Mouse (Mus musculus) liver, embryonic 15.5 days (tissue): ENCODE measurements around the gene Rrad. TPM values are rescaled to one million over a fixed set of nuclear protein-coding genes. Genes with fewer than 3 reads are reported as not detected.
"Not testable (repeated sequence)": the region's sequence is repeated elsewhere in the genome, so short reads cannot be mapped to it uniquely, and the experiment has no call there.

Experiments used
- ATAC-seq: fragments of 200-750 bp; cut with Nextera tagmentation; 2 replicates; pipeline ENCODE4 v1.8.0; 2017; ENCODE audit warnings: moderate number of reproducible peaks, mild to moderate bottlenecking, moderate library complexity; ENCODE audit not compliant: insufficient read depth
- H3K27ac ChIP-seq: fragments of 300-500 bp; sonication (generic); replicated peaks from 2 replicates; pipeline ENCODE4 v1.5.1; 2015; ENCODE audit warnings: mild to moderate bottlenecking, inconsistent platforms
- H3K27me3 ChIP-seq: fragments of 300-500 bp; sonication (generic); 2 replicates; pipeline ENCODE4 v1.6.1; 2015; ENCODE audit warnings: mild to moderate bottlenecking, inconsistent platforms
- H3K36me3 ChIP-seq: fragments of 300-500 bp; sonication (generic); replicated peaks from 2 replicates; pipeline ENCODE4 v1.6.1; 2015; ENCODE audit warnings: moderate library complexity, mild to moderate bottlenecking, inconsistent platforms
- H3K4me1 ChIP-seq: fragments of 300-500 bp; sonication (generic); replicated peaks from 2 replicates; pipeline ENCODE4 v1.6.1; 2015; ENCODE audit warnings: inconsistent platforms
- H3K4me2 ChIP-seq: fragments of 300-500 bp; sonication (generic); 2 replicates; pipeline ENCODE4 v1.6.1; 2015; ENCODE audit warnings: moderate library complexity, mild to moderate bottlenecking, inconsistent platforms
- H3K4me3 ChIP-seq: fragments of 300-500 bp; sonication (generic); replicated peaks from 2 replicates; pipeline ENCODE4 v1.5.1; 2015; ENCODE audit warnings: mild to moderate bottlenecking, inconsistent platforms
- H3K9ac ChIP-seq: fragments of 300-500 bp; sonication (generic); 2 replicates; pipeline ENCODE4 v1.6.1; 2015; ENCODE audit warnings: moderate library complexity, mild to moderate bottlenecking, inconsistent platforms
- H3K9me3 ChIP-seq: fragments of 300-500 bp; sonication (generic); replicated peaks from 2 replicates; pipeline ENCODE4 v1.6.1; 2016; ENCODE audit warnings: inconsistent platforms
- WGBS: fragments of 180-500 bp; shearing (Covaris S2); methylation state at CpG from one replicate; pipeline ENCODE4 v1.1.7; 2015; ENCODE audit warnings: mixed read lengths; ENCODE audit not compliant: insufficient replicate concordance; 5-methylcytosine and 5-hydroxymethylcytosine counted together
- polyA plus RNA-seq: library from polyadenylated mRNA; unstranded; fragments of >200 nt; fragmentation: Nextera tagmentation; extraction: Ambion mirVana; gene quantifications from 2 replicates; pipeline ENCODE4 v1.2.1, GENCODE M21; 2015

Rrad gene
- polyA plus RNA-seq = 1.7 and 2.2 TPM in 2 replicates

- peaks cover 38% of the 10 kb centered on the region for H3K27me3 ChIP-seq
- H3K9ac ChIP-seq = no peak within 1 kb of the TSS
- H3K27ac ChIP-seq = no peak within 1 kb of the TSS
- H3K36me3 ChIP-seq = no peaks in the 10 kb centered on the region
- H3K4me3 ChIP-seq = peak within 1 kb of the TSS; percentile 31
- H3K4me2 ChIP-seq = peak within 1 kb of the TSS; percentile 53
- no peak for ATAC-seq
- under 1% methylated on average over 28 of the region's 28 CpGs for WGBS
- H3K4me1 ChIP-seq = peaks cover 18% of the 10 kb centered on the region
- H3K9me3 ChIP-seq = no peaks in the 10 kb centered on the region
These were observed at the start of gene Rrad for GRCm38 (mm10) chr8:104630981-104631663. Gene Rrad (minus strand): TSS chr8:104631327.

DNA sequence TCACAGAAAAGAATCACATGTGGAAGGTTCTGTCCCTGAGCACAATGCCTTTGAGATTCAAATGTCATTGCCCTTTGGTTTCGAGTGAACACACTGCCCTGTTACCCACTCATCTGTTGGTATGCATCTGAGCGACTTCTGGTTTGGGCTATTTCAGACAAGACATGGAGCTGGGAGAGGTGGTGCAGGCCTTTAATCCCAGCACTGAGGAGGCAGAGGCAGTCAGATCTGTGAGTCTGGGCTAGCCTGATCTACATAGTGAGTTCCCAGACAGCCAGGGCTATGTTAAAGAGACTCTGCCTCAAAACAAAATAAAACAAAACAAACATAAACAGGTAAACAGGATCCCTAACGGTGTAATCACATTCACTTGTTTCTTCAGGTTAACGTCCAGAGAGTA, 24.5 kb upstream of the Rrad start:
- WGBS = 61% methylated on average over 4 of the region's 4 CpGs
- no peak overlapping the region for H3K27ac ChIP-seq
- ATAC-seq = no peak

GRCm38 (mm10) chr8:104654984-104655383, 23.9 kb upstream of the Rrad start:
- Histone ChIP-seq H3K9me3 (no peaks in the 10 kb centered on the region), H3K4me2 (no peak overlapping the region), H3K9ac (no peak overlapping the region), H3K4me3 (no peak overlapping the region), H3K4me1 (no peaks in the 10 kb centered on the region), H3K27ac (no peak overlapping the region), H3K27me3 (no peaks in the 10 kb centered on the region), H3K36me3 (no peaks in the 10 kb centered on the region)
- no peak for ATAC-seq
- 4% methylated on average over 3 of the region's 3 CpGs for WGBS

More for the DNA sequence above, 24.5 kb upstream of the Rrad start:
- H3K9me3 ChIP-seq = no peaks in the 10 kb centered on the region
- H3K4me2 ChIP-seq = no peak overlapping the region
- H3K27me3 ChIP-seq = no peaks in the 10 kb centered on the region
- no peak overlapping the region for H3K9ac ChIP-seq
- no peaks in the 10 kb centered on the region for H3K4me1 ChIP-seq
- H3K4me3 ChIP-seq = no peak overlapping the region
- H3K36me3 ChIP-seq = no peaks in the 10 kb centered on the region

GRCm38 (mm10) chr8:104644187-104644586, 13.1 kb upstream of the Rrad start:
- not testable (repeated sequence) for H3K9me3 ChIP-seq, H3K27me3 ChIP-seq, H3K27ac ChIP-seq, H3K4me3 ChIP-seq, ATAC-seq, H3K36me3 ChIP-seq, H3K4me2 ChIP-seq, H3K9ac ChIP-seq
- peaks cover 22% of the 10 kb centered on the region for H3K4me1 ChIP-seq
- 58% methylated on average over 3 of the region's 3 CpGs for WGBS

- Histone ChIP-seq H3K4me3 (peak overlapping the region; percentile 73), H3K27me3 (no peaks in the 10 kb centered on the region), H3K27ac (peak overlapping the region; percentile 74; the same call in 1 of the 2 replicates), H3K9me3 (no peaks in the 10 kb centered on the region), H3K36me3 (peaks cover 20% of the 10 kb centered on the region; the same call in 1 of the 2 replicates), H3K4me1 (peaks cover 25% of the 10 kb centered on the region), H3K4me2 (peak overlapping the region; percentile 87), H3K9ac (peak overlapping the region; percentile 71)
- ATAC-seq = no peak
- 84% methylated on average over 6 of the region's 6 CpGs for WGBS
These were observed 11.2 kb upstream of the Rrad start for GRCm38 (mm10) chr8:104642324-104642654.

GRCm38 (mm10) chr8:104641426-104642323, 10.5 kb upstream of the Rrad start, which contains the start of gene Ciao2b:
Gene Ciao2b (minus strand): TSS chr8:104641965.
- Histone ChIP-seq H3K4me1 (peaks cover 25% of the 10 kb centered on the region), H3K27ac (peak within 1 kb of the TSS; percentile 74), H3K36me3 (peaks cover 20% of the 10 kb centered on the region; the same call in 1 of the 2 replicates), H3K4me3 (peak within 1 kb of the TSS; percentile 73), H3K9ac (peak within 1 kb of the TSS; percentile 71), H3K27me3 (no peaks in the 10 kb centered on the region), H3K9me3 (no peaks in the 10 kb centered on the region), H3K4me2 (peak within 1 kb of the TSS; percentile 87)
- WGBS = under 1% methylated on average over 66 of the region's 66 CpGs
- ATAC-seq = peak; percentile 93

DNA sequence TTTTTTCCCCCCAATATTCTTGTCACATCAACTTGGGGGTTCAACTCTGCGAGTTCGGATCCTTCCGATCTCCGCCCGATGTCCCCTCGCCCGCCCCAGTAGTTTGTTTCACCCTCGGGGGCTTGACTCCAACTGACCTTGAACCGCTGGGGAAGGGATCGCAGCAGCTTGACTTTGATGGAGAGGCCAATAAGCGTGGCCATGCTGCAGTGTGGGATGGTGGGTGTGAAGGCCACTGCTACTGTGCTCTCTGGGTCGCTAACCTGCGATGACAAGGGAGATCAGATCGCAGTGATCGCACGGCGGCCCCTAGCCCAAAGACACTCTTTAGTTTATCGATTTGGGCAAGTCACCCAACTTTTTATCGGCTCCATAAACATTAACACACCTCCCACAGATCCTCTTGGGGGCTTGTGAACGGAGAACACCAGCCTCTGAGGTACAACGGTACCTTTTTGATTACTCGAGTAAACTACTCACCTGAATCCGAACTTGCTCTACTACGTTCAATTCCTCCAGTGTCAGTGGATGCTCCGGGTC, 9.8 kb upstream of the Rrad start:
- Histone ChIP-seq H3K9ac (peak overlapping the region; percentile 71), H3K4me1 (peaks cover 25% of the 10 kb centered on the region), H3K27ac (peak overlapping the region; percentile 74), H3K27me3 (no peaks in the 10 kb centered on the region), H3K36me3 (peaks cover 20% of the 10 kb centered on the region; the same call in 1 of the 2 replicates), H3K9me3 (no peaks in the 10 kb centered on the region), H3K4me3 (peak overlapping the region; percentile 73), H3K4me2 (peak overlapping the region; percentile 87)
- 6% methylated on average over 25 of the region's 25 CpGs for WGBS
- no peak for ATAC-seq

- Histone ChIP-seq H3K36me3 (peaks cover 20% of the 10 kb centered on the region; the same call in 1 of the 2 replicates), H3K27ac (no peak overlapping the region), H3K4me1 (peaks cover 25% of the 10 kb centered on the region), H3K27me3 (no peaks in the 10 kb centered on the region), H3K9ac (peak overlapping the region; percentile 71), H3K4me2 (peak overlapping the region; percentile 87), H3K9me3 (no peaks in the 10 kb centered on the region), H3K4me3 (peak overlapping the region; percentile 73)
- ATAC-seq = no peak
- WGBS = 65% methylated on average over 7 of the region's 7 CpGs
These were observed 9.1 kb upstream of the Rrad start for GRCm38 (mm10) chr8:104640241-104640640.

DNA sequence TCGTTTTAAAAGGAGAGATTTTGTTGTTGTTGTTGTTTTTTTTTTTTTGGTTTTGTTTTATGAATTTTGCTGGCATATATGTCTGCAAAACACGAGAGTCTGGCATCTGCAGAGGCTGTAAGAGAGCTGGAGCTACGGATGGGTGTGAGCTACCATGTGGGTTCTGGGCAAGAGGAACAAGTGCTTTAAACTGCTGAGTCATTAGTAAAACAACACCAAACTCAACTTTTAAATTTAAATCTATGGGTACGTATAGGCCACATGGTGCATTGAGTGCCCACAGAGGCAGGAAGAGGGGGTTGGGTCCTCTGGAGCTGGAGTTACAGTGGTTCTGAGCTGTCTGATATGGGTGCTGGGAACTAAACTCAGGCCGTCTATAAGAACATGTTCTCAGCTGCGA, 6.9 kb upstream of the Rrad start:
- no peaks in the 10 kb centered on the region for H3K9me3 ChIP-seq
- H3K4me1 ChIP-seq = peaks cover 25% of the 10 kb centered on the region
- H3K36me3 ChIP-seq = peaks cover 20% of the 10 kb centered on the region; the same call in 1 of the 2 replicates
- no peak overlapping the region for H3K4me2 ChIP-seq
- no peak overlapping the region for H3K4me3 ChIP-seq
- H3K9ac ChIP-seq = no peak overlapping the region
- no peak overlapping the region for H3K27ac ChIP-seq
- ATAC-seq = no peak
- WGBS = 65% methylated on average over 6 of the region's 6 CpGs
- H3K27me3 ChIP-seq = no peaks in the 10 kb centered on the region

DNA sequence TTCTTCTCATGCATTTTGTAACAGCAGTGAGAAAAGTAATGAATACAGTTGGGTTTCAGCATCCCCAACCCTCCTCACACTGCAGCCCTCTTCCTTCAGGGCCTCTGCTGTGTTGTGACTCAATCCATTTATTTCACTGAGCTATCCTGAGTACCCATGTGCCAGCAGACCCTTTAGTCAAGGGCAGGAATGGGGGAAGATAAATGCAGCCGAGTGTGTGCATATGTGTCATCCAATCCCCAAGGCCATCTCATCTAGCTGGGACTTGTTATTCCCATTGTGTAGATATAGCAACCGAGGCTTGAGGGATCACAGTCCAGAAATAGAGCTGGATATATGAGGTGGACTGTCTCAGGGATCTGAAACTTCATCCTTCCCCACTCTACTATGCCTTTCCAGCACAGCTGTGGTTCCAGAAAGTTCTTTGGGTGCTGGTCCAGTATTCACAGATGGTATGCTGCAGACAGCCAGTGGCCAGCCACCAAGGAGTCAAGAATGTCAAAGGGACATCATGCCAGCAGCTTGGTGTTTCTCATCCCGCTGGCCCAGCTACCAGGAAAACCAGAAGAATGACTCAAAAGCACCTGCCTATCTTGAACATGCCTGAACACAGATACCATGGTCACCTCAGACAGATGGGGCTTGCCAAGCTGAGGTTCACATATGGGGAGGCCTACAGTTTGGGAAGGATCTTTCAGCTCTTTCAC, 4.0 kb upstream of the Rrad start:
- 51% methylated on average over 3 of the region's 3 CpGs for WGBS
- no peak overlapping the region for H3K9ac ChIP-seq
- no peaks in the 10 kb centered on the region for H3K9me3 ChIP-seq
- H3K4me3 ChIP-seq = no peak overlapping the region
- H3K4me1 ChIP-seq = peaks cover 20% of the 10 kb centered on the region
- ATAC-seq = no peak
- no peak overlapping the region for H3K4me2 ChIP-seq
- H3K27ac ChIP-seq = no peak overlapping the region
- H3K36me3 ChIP-seq = peaks cover 20% of the 10 kb centered on the region; the same call in 1 of the 2 replicates
- peaks cover 25% of the 10 kb centered on the region for H3K27me3 ChIP-seq
